Mouse (Mus musculus): ENCODE measurements around the gene Olfr316.
"Not testable (repeated sequence)": the region's sequence is repeated elsewhere in the genome, so short reads cannot be mapped to it uniquely, and the experiment has no call there.

Olfr316 gene

DNA sequence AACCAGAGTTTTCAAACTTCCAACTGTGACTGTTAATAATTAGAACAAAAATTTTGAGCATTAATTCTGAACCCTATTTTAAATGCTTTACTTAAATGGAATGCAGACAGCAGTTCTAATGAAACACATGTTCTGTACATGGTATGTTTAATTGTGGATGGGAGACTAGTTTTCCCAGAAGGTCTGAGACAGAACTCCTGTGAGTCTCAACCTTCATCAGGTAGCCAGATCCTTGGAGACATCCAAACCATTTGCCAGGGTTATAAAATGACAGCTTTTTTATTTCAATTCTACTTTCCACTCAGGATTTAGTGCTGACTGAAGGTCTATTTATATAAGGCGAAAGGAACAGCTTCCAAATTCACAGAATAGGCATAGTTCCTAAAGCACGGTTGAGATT is at the start of gene Olfr316:
Gene Olfr316, plus strand, starts transcription at position 301 of the 400 bp plus-strand sequence.
- no peak for DNase-seq (ENCODE audit: low read depth, low spot score)

- DNase-seq (ENCODE audit: low read depth, low spot score) = no peak
Observed at GRCm38 (mm10) chr11:58709086-58709485, 43.4 kb upstream of the Olfr316 start.

DNA sequence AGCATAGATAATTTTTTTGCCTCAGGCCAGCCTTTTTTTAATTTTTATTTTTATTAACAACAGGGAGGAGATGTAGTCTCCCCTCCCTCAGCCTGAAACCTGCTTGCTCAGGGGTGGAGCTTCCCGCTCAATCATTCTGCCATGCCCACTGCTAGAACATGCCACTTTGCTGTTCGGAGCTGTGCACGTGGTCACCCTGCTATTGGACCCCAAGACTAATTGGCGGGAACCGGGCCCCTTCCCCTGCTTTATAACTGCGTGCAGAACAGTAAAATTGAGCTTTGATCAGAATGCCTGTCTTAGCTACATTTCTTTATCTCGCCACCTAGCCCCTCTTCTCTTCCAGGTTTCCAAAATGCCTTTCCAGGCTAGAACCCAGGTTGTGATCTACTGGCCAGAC is 34.8 kb upstream of the Olfr316 start:
- not testable (repeated sequence) for DNase-seq (ENCODE audit: low read depth, low spot score)

DNA sequence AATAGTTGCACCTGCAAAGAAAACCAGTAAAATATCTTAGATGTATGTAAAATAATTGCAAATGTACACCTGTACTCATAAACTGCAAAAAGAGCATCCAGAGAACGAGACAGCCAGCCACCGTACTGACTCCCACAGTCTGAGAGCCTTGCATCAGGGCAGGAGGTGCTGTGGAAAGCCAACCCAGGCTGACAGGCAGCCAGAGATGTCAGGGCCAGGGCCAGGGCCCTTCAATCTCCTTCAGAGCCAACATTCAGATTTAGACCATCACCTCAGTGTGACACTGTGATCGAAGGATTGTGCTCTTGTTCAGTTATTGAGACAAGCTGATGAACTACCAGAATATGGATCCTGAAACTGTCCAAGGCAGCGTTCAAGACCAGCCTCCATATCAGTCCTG is 32.8 kb upstream of the Olfr316 start:
- DNase-seq (ENCODE audit: low read depth, low spot score) = no peak

DNA sequence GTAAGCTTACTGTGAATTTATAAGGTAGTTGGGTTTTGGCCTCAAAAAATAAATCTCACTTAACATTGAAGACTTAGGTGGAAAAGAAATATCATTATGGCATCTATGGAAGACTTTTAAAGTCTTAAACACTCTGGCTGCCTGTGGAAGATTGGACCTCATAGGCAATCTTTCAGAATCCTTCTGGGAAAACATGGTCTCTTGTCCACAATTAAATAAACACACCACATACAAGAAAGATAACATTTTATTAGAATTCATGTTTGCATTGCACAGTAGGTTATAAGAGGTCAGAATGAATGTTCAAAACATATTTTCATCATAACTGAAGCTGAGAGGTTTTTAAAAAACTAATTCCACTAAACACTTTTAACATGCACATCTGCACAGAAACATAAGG is 28.6 kb upstream of the Olfr316 start, which contains the start of gene Olfr318:
Gene Olfr318, minus strand, starts transcription at position 101 of the 400 bp plus-strand sequence.
- no peak for DNase-seq (ENCODE audit: low read depth, low spot score)

DNA sequence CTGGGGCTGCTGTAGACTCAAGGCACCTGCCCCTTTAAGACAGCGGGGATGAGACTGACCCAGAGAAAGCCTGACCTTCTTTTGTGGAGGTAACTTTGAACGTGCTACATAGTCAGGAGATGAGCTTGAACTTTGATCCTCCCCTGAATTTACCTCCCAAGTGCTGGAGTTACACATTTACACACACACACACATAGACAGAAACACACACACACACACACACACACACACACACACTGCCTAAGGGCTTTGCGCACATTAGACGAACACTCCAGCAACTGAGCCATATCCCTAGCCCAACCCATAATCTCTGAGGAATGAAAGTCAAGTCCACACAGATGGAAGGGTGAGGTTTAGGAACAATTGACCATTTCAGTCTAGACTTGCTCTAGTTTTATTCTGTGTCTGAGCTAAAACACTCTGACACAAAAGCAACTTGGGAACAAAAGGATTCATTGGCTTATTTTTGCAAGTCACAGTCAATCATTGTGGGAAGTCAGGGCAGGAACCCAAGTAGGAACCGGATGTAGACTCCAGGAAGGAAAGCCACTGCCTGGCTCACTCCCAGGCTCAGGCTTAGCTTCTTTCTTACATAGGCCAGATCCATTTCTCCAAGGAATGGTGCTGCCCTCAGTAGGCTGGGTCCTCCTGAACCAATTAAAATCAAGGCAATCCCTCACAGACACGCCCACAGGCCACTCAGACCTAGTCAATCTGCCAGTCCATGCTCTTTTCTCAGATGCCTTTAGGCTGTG is 24.5 kb upstream of the Olfr316 start:
- DNase-seq (ENCODE audit: low read depth, low spot score) = peak; percentile 28

DNA sequence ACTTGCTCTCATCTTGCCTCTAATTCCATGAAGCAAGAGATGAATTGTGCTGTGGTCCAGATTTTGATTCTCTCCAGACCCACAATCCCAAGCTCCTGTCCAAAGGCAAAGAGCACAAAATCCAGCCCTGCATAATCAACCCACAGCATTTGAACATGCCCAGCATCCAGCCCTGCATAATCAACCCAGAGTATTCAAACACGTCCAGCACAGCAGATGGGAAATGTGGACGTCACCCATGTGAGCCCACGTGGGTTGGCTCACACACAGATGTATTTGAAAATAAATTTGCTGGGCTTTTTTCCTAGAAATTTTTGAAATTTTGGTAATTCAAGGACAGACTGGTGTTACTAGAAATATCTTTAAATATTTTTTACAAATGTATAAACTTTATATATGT is 19.2 kb upstream of the Olfr316 start:
- peak; percentile 6 for DNase-seq (ENCODE audit: low read depth, low spot score)

DNA sequence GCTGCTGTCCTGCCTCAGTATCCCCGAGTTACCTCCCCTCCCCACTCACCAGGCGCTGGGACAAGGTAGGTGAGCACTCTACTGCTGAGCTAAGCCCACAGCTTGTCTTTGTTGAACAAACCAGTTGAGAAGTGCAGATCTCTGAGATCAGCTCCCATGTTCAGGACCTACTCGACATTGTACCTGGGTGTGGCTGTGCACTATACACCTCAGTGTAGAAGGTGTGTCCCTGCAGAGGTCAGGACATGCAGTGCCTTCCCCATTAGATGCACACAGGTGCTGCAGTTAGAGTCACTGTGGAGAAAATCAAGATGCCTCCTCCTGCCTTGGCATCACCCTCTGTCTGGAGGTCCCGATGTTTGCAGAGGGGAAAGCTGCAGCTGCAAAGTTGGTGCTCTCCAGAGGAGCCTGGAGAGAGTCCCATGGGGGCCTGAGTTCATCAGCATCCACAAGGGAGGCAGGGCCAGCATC is 13.7 kb upstream of the Olfr316 start, which contains the start of gene Olfr317:
Gene Olfr317, minus strand, starts transcription at position 421 of the 471 bp plus-strand sequence.
- no peak for DNase-seq (ENCODE audit: low read depth, low spot score)

DNA sequence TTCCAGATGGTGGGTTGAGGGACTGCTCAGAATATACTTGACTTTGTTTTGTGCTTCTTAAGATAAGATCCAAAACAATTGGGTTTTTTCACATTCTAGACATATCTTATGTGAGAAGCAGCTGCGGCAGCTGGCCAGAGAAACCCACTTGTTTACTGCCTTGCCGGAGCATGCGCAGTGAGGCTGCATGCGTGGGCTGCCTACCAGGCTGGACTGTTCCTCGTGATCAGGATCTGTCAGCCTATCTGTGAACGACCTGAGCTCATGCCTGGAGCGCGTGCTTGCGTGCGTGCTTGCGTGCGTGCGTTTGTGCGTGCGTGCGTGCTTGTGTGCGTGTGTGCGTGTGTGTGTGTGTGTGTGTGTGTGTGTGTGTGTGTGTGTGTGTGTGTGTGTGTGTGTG is 1.4 kb upstream of the Olfr316 start:
- DNase-seq (ENCODE audit: low read depth, low spot score) = peak; percentile 26

DNA sequence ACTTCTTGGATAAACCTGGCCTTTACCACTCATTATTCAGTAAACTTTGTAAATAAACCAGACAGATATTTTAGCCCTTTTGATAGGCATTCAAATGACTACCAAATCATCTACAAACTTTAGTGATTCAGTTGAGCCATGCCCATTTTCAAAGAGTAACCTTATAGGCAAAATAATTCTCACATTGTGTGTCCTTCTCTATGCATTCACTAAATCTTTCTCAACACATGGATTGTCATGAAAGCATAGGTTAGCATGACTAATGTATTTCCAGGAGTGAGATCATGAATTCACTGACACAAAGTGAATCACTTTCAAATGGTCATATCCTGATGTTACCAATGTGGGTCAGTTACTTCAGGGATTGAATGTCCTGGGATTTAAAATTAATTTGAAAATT is 20.4 kb downstream of the Olfr316 start, which contains the start of gene Olfr315:
Gene Olfr315, plus strand, starts transcription at position 301 of the 400 bp plus-strand sequence.
- DNase-seq (ENCODE audit: low read depth, low spot score) = no peak

- DNase-seq (ENCODE audit: low read depth, low spot score) = no peak
Observed at GRCm38 (mm10) chr11:58782480-58783089, 30.1 kb downstream of the Olfr316 start, which contains the start of gene Olfr314. TSS of gene Olfr314 (plus strand) at chr11:58782952.

GRCm38 (mm10) chr11:58784182-58784581 is 31.6 kb downstream of the Olfr316 start:
- no peak for DNase-seq (ENCODE audit: low read depth, low spot score)

GRCm38 (mm10) chr11:58787651-58788050 is 35.1 kb downstream of the Olfr316 start:
- no peak for DNase-seq (ENCODE audit: low read depth, low spot score)

GRCm38 (mm10) chr11:58788346-58788745 is 35.8 kb downstream of the Olfr316 start:
- no peak for DNase-seq (ENCODE audit: low read depth, low spot score)

- no peak for DNase-seq (ENCODE audit: low read depth, low spot score)
Observed at GRCm38 (mm10) chr11:58789532-58789931, 37.0 kb downstream of the Olfr316 start.

GRCm38 (mm10) chr11:58790053-58790452 is 37.5 kb downstream of the Olfr316 start:
- DNase-seq (ENCODE audit: low read depth, low spot score) = no peak

- DNase-seq (ENCODE audit: low read depth, low spot score) = no peak
Observed at GRCm38 (mm10) chr11:58790646-58791045, 38.1 kb downstream of the Olfr316 start.

GRCm38 (mm10) chr11:58795856-58796255 is 43.3 kb downstream of the Olfr316 start:
- DNase-seq (ENCODE audit: low read depth, low spot score) = no peak

DNA sequence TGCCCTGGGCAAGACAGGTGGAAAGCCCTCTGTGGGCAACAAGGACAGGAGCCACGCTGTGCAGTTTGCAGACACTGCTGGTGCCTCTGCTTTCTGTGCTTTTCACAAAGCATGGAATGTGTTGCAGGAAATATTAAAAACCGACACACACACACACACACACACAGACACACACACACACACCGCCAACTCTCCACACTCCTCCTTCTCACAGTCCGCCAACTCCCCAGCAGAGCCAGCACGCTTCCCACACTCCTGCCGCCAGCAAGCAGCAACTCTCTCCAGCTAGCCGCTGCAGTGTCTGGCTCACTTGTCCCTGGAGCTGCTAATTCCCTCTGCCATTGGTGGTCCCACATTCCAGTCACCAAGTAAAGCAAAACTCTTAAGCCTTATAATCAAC is 44.3 kb downstream of the Olfr316 start:
- DNase-seq (ENCODE audit: low read depth, low spot score) = no peak

DNA sequence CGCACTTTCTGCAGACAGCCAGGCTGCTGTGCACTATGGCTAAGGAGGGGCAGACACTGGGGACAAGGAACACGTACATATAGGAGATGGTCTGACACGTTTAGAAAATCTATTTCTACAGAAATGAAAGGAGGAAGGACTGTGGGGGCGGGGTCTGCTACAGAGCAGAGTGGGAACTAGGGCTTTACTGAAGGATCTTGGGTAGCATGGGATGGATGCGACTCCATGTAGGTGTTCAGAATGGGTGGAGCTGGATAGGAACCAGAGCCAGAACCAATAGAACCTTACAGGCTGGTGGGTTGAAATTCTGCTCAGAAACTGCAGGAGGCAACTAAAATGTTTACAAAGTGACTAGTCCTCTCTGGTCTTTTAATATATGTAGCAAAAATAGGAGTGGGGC is 47.2 kb downstream of the Olfr316 start:
- no peak for DNase-seq (ENCODE audit: low read depth, low spot score)

DNA sequence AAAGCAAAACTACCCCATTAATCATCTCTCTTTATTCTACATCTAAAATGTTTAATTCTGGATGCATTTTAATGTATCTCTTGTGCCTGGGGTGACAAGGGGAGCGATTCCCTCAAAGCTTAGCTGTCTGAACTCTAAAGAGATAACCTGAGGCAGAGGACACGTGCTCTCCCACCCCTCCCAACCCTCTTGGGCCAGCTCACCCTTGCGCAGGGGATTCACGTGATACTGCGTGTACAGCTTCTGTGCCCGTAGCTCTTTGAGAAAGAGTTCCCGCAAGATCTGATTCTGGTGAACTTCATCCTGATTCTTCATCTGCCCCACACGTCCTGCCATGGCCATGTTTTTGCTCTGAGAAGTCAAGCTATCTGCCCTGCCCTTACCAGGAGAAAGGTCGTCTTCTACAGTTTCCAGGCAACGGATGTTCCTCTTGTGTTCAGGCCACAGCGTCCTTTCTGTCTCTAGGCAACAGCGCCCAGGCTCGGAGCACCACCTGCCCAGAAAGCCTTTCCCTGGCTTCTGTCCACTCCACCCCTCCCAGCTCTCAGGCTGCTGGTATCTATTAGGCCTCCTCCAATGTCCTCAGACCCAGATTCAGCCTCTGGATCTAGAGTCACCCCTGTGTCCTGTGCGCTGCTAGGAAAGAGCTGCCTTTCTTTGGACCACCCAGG is 49.2 kb downstream of the Olfr316 start, which contains the start of gene Fam183b:
Gene Fam183b, minus strand, starts transcription at position 403 of the 671 bp plus-strand sequence.
- peak; percentile 79 for DNase-seq (ENCODE audit: low read depth, low spot score)

DNA sequence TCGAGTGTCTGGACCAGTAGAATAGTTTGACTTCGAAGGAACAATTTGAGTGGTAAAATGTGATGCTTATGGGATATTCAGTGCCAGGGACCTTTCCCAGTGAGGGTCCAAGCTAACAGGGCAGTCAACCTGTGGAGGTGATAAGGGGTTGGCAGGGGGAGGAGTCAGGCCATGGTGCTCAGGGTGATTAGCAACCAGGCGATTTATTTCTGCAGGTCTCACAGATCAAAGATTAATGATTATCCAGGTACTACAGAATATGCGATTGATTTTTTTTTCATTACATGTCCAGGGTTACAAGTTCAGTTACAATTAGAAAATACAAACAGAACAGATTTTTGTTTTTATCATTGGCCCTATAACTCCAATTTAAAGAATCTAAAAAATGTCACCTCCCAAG is 51.3 kb downstream of the Olfr316 start:
- DNase-seq (ENCODE audit: low read depth, low spot score) = no peak

Data from R1 (cell line).